Mouse (Mus musculus) heart, embryonic 13.5 days (tissue): ENCODE measurements around the gene Tspan18. TPM values are rescaled to one million over a fixed set of nuclear protein-coding genes. Genes with fewer than 3 reads are reported as not detected.

Source experiments
- ATAC-seq: fragments of 200-750 bp; cut with Nextera tagmentation; 2 replicates; pipeline ENCODE4 v1.8.0; 2017; ENCODE audit warnings: moderate TSS enrichment; ENCODE audit not compliant: insufficient number of reproducible peaks, low FRiP score, low TSS enrichment; ENCODE audit errors: extremely low read depth
- H3K27ac ChIP-seq: fragments of 300-500 bp; sonication (generic); replicated peaks from 2 replicates; pipeline ENCODE4 v1.5.1; 2015; ENCODE audit warnings: moderate library complexity, mild to moderate bottlenecking, inconsistent platforms
- H3K27me3 ChIP-seq: fragments of 300-500 bp; sonication (generic); replicated peaks from 2 replicates; pipeline ENCODE4 v1.6.1; 2015; ENCODE audit warnings: mild to moderate bottlenecking, inconsistent platforms
- H3K36me3 ChIP-seq: fragments of 300-500 bp; sonication (generic); 2 replicates; pipeline ENCODE4 v1.6.1; 2015; ENCODE audit warnings: mild to moderate bottlenecking, inconsistent platforms
- H3K4me1 ChIP-seq: fragments of 300-500 bp; sonication (generic); 2 replicates; pipeline ENCODE4 v1.6.1; 2015; ENCODE audit warnings: inconsistent platforms
- H3K4me2 ChIP-seq: fragments of 300-500 bp; sonication (generic); 2 replicates; pipeline ENCODE4 v1.6.1; 2015; ENCODE audit warnings: inconsistent platforms, mild to moderate bottlenecking, moderate library complexity
- H3K4me3 ChIP-seq: fragments of 300-500 bp; sonication (generic); 2 replicates; pipeline ENCODE4 v1.5.1; 2015; ENCODE audit warnings: moderate library complexity, mild to moderate bottlenecking, inconsistent platforms
- H3K9ac ChIP-seq: fragments of 300-500 bp; sonication (generic); 2 replicates; pipeline ENCODE4 v1.6.1; 2015; ENCODE audit warnings: inconsistent platforms, mild to moderate bottlenecking, moderate library complexity
- H3K9me3 ChIP-seq: fragments of 300-500 bp; sonication (generic); 2 replicates; pipeline ENCODE4 v1.6.1; 2016; ENCODE audit warnings: inconsistent platforms
- WGBS: fragments of 180-500 bp; shearing (Covaris S2); methylation state at CpG from one replicate; pipeline ENCODE4 v1.1.7; 2015; ENCODE audit warnings: mixed read lengths; 5-methylcytosine and 5-hydroxymethylcytosine counted together
- polyA plus RNA-seq: library from polyadenylated mRNA; unstranded; fragments of >200 nt; fragmentation: Nextera tagmentation; extraction: Ambion mirVana; gene quantifications from 2 replicates; pipeline ENCODE4 v1.2.1, GENCODE M21; 2015

Gene Tspan18
- polyA plus RNA-seq, 1 experiment from 2014 or later: 43.2 TPM

- Histone ChIP-seq H3K4me3 (no peak overlapping the region), H3K36me3 (no peaks in the 10 kb centered on the region), H3K4me1 (peaks cover 39% of the 10 kb centered on the region), H3K27me3 (peaks cover 21% of the 10 kb centered on the region), H3K9ac (no peak overlapping the region), H3K9me3 (no peaks in the 10 kb centered on the region), H3K4me2 (no peak overlapping the region), H3K27ac (no peak overlapping the region)
- ATAC-seq: no peak
- 45% methylated on average over 9 of the region's 9 CpGs for WGBS
Measured at GRCm38 (mm10) chr2:93192182-93192560, 142.1 kb downstream of the Tspan18 start.

- Histone ChIP-seq H3K36me3 (no peaks in the 10 kb centered on the region), H3K9me3 (no peaks in the 10 kb centered on the region), H3K27me3 (peaks cover 25% of the 10 kb centered on the region), H3K4me2 (no peak overlapping the region), H3K9ac (no peak overlapping the region), H3K4me3 (no peak overlapping the region), H3K27ac (no peak overlapping the region), H3K4me1 (peaks cover 39% of the 10 kb centered on the region)
- no peak for ATAC-seq
- whole genome bisulfite sequencing: 72% methylated on average over 14 of the region's 14 CpGs
Measured at GRCm38 (mm10) chr2:93191488-93192181, 142.7 kb downstream of the Tspan18 start.

- H3K9me3 ChIP-seq: no peaks in the 10 kb centered on the region
- peaks cover 39% of the 10 kb centered on the region for H3K4me1 ChIP-seq
- no peak overlapping the region for H3K4me3 ChIP-seq
- H3K9ac ChIP-seq: 0 out of 2 replicates have a peak overlapping the region, but pooled peaks have one; percentile 21
- no peaks in the 10 kb centered on the region for H3K36me3 ChIP-seq
- H3K27ac ChIP-seq: no peak overlapping the region
- peaks cover 25% of the 10 kb centered on the region for H3K27me3 ChIP-seq
- no peak overlapping the region for H3K4me2 ChIP-seq
- no peak for ATAC-seq
- 26% methylated on average over 9 of the region's 9 CpGs for WGBS
Measured at GRCm38 (mm10) chr2:93190771-93191487, 143.4 kb downstream of the Tspan18 start.

- peaks cover 45% of the 10 kb centered on the region for H3K27me3 ChIP-seq
- H3K27ac ChIP-seq: peak overlapping the region; percentile 59; the same call in 1 of the 2 replicates
- no peaks in the 10 kb centered on the region for H3K9me3 ChIP-seq
- H3K4me1 ChIP-seq: peaks cover 33% of the 10 kb centered on the region
- 9% methylated on average over 19 of the region's 19 CpGs for WGBS
- H3K36me3 ChIP-seq: no peaks in the 10 kb centered on the region
- H3K4me2 ChIP-seq: peak overlapping the region; percentile 100
- no peak for ATAC-seq
- peak overlapping the region; percentile 86 for H3K9ac ChIP-seq
- peak overlapping the region; percentile 81 for H3K4me3 ChIP-seq
Measured at GRCm38 (mm10) chr2:93188761-93189458, 145.4 kb downstream of the Tspan18 start.

- Histone ChIP-seq H3K27me3 (peaks cover 52% of the 10 kb centered on the region), H3K27ac (peak overlapping the region; percentile 59), H3K9me3 (no peaks in the 10 kb centered on the region), H3K9ac (peak overlapping the region; percentile 86), H3K36me3 (no peaks in the 10 kb centered on the region), H3K4me1 (peaks cover 33% of the 10 kb centered on the region), H3K4me3 (peak overlapping the region; percentile 81), H3K4me2 (peak overlapping the region; percentile 100)
- no peak for ATAC-seq
- WGBS: under 1% methylated on average over 52 of the region's 53 CpGs
Measured at GRCm38 (mm10) chr2:93188020-93188760, 146.1 kb downstream of the Tspan18 start.

- H3K9ac ChIP-seq: peak within 1 kb of the TSS; percentile 86
- peak within 1 kb of the TSS; percentile 81 for H3K4me3 ChIP-seq
- H3K4me2 ChIP-seq: peak within 1 kb of the TSS; percentile 100
- WGBS: under 1% methylated on average over 67 of the region's 69 CpGs
- H3K4me1 ChIP-seq: peaks cover 28% of the 10 kb centered on the region
- ATAC-seq: peak; percentile 70
- peak within 1 kb of the TSS; percentile 59 for H3K27ac ChIP-seq
- no peaks in the 10 kb centered on the region for H3K36me3 ChIP-seq
- no peaks in the 10 kb centered on the region for H3K9me3 ChIP-seq
- H3K27me3 ChIP-seq: peaks cover 52% of the 10 kb centered on the region
Measured at GRCm38 (mm10) chr2:93187323-93187996, 146.8 kb downstream of the Tspan18 start, which contains the start of gene Trp53i11. Gene Trp53i11 (plus strand): TSS chr2:93187548.

- no peak for ATAC-seq
- H3K4me1 ChIP-seq: peaks cover 9% of the 10 kb centered on the region
Measured at GRCm38 (mm10) chr2:93182859-93183258, 151.4 kb downstream of the Tspan18 start.

GRCm38 (mm10) chr2:93180077-93180844, 154.0 kb downstream of the Tspan18 start:
- no peak overlapping the region for H3K27ac ChIP-seq
- no peaks in the 10 kb centered on the region for H3K9me3 ChIP-seq
- H3K4me3 ChIP-seq: peak overlapping the region; percentile 46
- peaks cover 19% of the 10 kb centered on the region for H3K4me1 ChIP-seq
- WGBS: 3% methylated on average over 41 of the region's 41 CpGs
- peaks cover 92% of the 10 kb centered on the region for H3K27me3 ChIP-seq
- H3K36me3 ChIP-seq: no peaks in the 10 kb centered on the region
- peak overlapping the region; percentile 72 for H3K4me2 ChIP-seq
- peak overlapping the region; percentile 74 for H3K9ac ChIP-seq
- ATAC-seq: no peak

More at GRCm38 (mm10) chr2:93182859-93183258, 151.4 kb downstream of the Tspan18 start:
- Histone ChIP-seq H3K4me2 (no peak overlapping the region), H3K4me3 (no peak overlapping the region), H3K9ac (no peak overlapping the region), H3K27ac (no peak overlapping the region), H3K9me3 (no peaks in the 10 kb centered on the region), H3K36me3 (no peaks in the 10 kb centered on the region), H3K27me3 (peaks cover 92% of the 10 kb centered on the region)
- 74% methylated on average over 11 of the region's 11 CpGs for WGBS

- H3K27ac ChIP-seq: no peak overlapping the region
- peaks cover 19% of the 10 kb centered on the region for H3K4me1 ChIP-seq
- WGBS: 65% methylated on average over 5 of the region's 5 CpGs
- H3K36me3 ChIP-seq: no peaks in the 10 kb centered on the region
- no peak overlapping the region for H3K4me2 ChIP-seq
- no peaks in the 10 kb centered on the region for H3K9me3 ChIP-seq
- peaks cover 86% of the 10 kb centered on the region for H3K27me3 ChIP-seq
- no peak for ATAC-seq
- H3K9ac ChIP-seq: no peak overlapping the region
- no peak overlapping the region for H3K4me3 ChIP-seq
Measured at GRCm38 (mm10) chr2:93179603-93180002, 154.7 kb downstream of the Tspan18 start.

- H3K4me3 ChIP-seq: no peak overlapping the region
- no peaks in the 10 kb centered on the region for H3K9me3 ChIP-seq
- ATAC-seq: no peak
- no peak overlapping the region for H3K27ac ChIP-seq
- peaks cover 78% of the 10 kb centered on the region for H3K27me3 ChIP-seq
- peaks cover 24% of the 10 kb centered on the region for H3K4me1 ChIP-seq
- no peak overlapping the region for H3K9ac ChIP-seq
- no peak overlapping the region for H3K4me2 ChIP-seq
- WGBS: 65% methylated on average over 4 of the region's 4 CpGs
- H3K36me3 ChIP-seq: no peaks in the 10 kb centered on the region
Measured at GRCm38 (mm10) chr2:93178313-93178677, 156.0 kb downstream of the Tspan18 start.
